Mouse (Mus musculus) liver, embryonic 14.5 days (tissue): ENCODE measurements around the gene Hist1h2bb.

Experiments
- CTCF ChIP-seq: IDR thresholded peaks from 2 replicates; pipeline ENCODE4 v1.5.1; 2016; ENCODE audit warnings: antibody characterized with exemption, low read depth, control low read depth
- EP300 ChIP-seq: IDR thresholded peaks from 2 replicates; pipeline ENCODE4 v1.6.1; 2016; ENCODE audit warnings: antibody characterized with exemption, low read depth

GRCm38 (mm10) chr13:23759251-23759771, 12.8 kb downstream of the Hist1h2bb start:
- TF ChIP-seq EP300 (no peak), CTCF (no peak)
